Mouse (Mus musculus): ENCODE measurements around the gene Ttc30b. TPM values are rescaled to one million over a fixed set of nuclear protein-coding genes. Genes with fewer than 3 reads are reported as not detected.

Gene Ttc30b
- 75.5 TPM for polyA plus RNA-seq (2014; fragmentation: Illumina TruSeq; extraction: RNeasy Lipid Tissue Mini Kit (QIAGEN cat#74804); ENCODE audit: low read depth, low replicate concordance)

DNA sequence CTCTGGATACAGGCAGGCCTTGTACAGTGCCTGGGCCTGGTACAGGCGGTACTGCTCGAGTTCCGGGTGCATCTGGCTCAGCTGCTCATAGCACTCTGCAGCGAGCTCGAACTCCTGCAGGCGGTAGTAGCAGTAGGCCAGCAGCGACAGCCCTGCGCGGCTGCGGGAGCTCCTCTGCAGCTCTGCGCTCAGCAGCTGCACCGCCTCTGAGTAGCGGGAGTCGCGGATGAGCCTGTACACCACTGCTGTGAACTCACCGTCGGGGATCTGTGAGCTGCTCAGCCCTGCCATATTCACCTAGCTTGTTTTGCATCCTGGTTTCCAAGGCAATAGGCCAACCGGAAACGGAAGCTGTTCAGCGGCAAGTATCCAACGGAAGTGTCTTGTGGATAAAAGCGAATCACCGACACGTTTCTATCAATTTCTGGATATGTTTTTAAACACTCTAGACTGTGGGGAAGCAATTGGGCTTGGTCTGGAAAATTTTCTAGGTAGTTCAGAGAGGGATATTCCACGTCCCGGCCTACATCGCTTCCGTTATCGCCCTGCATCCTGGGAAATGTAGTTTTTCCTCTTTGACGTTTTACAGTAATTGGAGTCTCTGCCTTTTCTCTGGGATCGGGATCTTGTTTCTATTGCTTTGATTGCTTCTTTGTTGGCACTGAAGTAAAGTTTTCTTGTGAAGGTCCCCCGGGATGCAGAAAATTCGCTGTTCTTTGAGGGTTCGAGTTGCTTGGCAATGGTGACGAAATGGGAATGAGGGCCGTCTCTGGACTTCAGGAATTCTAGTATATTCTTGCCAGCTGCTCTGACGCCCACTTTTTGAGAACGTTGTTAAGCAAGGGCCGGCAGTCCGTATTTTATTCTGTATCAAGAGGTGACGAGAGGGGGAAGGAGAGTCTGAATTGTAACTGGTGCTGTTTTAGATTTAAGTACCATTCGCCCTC, at the start of gene Ttc30b:
Ttc30b (minus strand) TSS at position 469 of the 947 bp plus-strand sequence.

DNA sequence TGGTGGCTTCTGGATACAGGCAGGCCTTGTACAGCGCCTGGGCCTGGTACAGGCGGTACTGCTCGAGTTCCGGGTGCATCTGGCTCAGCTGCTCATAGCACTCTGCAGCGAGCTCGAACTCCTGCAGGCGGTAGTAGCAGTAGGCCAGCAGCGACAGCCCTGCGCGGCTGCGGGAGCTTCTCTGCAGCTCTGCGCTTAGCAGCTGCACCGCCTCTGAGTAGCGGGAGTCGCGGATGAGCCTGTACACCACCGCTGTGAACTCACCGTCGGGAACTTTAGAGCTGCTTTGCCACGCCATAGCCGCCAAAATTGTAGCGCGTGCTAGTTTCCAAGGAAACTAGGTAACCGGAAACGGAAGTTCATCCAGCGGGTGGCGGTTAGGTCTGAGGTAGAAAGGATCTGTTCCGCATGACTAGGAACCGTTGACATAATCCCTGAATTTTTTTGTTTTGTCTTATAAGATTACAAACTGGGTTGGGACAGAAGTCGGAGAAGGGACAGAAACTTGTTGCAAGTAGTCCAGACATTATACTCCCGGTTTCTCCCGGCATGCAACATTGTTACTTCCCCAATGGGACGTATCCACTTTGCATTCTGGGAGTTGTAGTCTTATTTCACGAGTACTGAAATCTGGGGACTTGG, 43.2 kb upstream of the Ttc30b start, which contains the start of gene Ttc30a1:
Ttc30a1 (minus strand) TSS at position 528 of the 642 bp plus-strand sequence.

DNA sequence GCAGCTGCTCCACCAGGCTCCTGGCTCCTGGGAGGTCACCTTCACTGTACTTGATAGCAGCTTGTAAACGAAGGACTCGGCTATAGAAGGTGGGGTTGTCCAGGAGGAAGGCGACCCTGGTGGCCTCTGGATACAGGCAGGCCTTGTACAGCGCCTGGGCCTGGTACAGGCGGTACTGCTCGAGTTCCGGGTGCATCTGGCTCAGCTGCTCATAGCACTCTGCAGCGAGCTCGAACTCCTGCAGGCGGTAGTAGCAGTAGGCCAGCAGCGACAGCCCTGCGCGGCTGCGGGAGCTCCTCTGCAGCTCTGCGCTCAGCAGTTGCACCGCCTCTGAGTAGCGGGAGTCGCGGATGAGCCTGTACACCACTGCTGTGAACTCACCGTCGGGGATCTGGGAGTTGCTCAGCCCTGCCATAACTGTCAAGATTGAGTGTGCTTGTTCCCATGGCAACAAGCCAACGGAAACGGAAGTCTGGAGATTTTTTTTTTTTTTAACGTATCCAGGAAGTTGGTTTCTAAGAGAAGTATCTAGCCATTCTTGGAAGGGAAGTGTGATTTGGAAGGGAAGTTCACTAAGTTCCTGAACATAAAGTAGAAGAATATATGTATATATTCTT, 39.5 kb upstream of the Ttc30b start, which contains the start of gene Ttc30a2:
Ttc30a2 (minus strand) TSS at position 419 of the 617 bp plus-strand sequence.

Other genes with a start within 250 kb of the Ttc30b start
- gene Nfe2l2, start 233.9 kb downstream of the Ttc30b start, polyA plus RNA-seq (2014; fragmentation: Illumina TruSeq; extraction: RNeasy Lipid Tissue Mini Kit (QIAGEN cat#74804); ENCODE audit: low read depth, low replicate concordance) = 201 TPM
- 84.6 TPM for gene Agps, start 106.4 kb downstream of the Ttc30b start, polyA plus RNA-seq (2014; fragmentation: Illumina TruSeq; extraction: RNeasy Lipid Tissue Mini Kit (QIAGEN cat#74804); ENCODE audit: low read depth, low replicate concordance)
- 0.76 TPM for gene Ttc30a2, start 39.6 kb upstream of the Ttc30b start, polyA plus RNA-seq (2014; fragmentation: Illumina TruSeq; extraction: RNeasy Lipid Tissue Mini Kit (QIAGEN cat#74804); ENCODE audit: low read depth, low replicate concordance)
- 9.2 TPM for gene Ttc30a1, start 43.4 kb upstream of the Ttc30b start, polyA plus RNA-seq (2014; fragmentation: Illumina TruSeq; extraction: RNeasy Lipid Tissue Mini Kit (QIAGEN cat#74804); ENCODE audit: low read depth, low replicate concordance)

Measured in adrenal gland, adult 10 weeks (tissue).